Comparison of ENCODE assay signal across 9 mouse cellular contexts in genomic region chr5:34287001-34287837, GRCm38 (mm10). TPM values are rescaled to one million over a fixed set of nuclear protein-coding genes. Genes with fewer than 3 reads are reported as not detected.
DNase-seq lines count a peak whose midpoint lies in the region; ATAC-seq and TF ChIP-seq lines count a peak whose summit lies in the region.
"Had no signal": no experiment of that assay in that cellular context is flagged by ENCODE, and none has a peak within 500 bp of the region (broad histone marks: within the 10 kb centered on the region; RNA-seq: fewer than 3 reads in every experiment).

No protein-coding gene starts in this region.

- no peak for TF ChIP-seq POLR2A in kidney, adult 2 months (IDR thresholded peaks at IDR 0.05; ENCODE audit: low read depth, low read length)

- H3K4me2 ChIP-seq in heart, postnatal 0 days (ENCODE audit: low read depth, low read length): peak overlapping the region; percentile 88

- TF ChIP-seq CTCF in kidney, adult 2 months (conservative IDR thresholded peaks at IDR 0.05; ENCODE audit: insufficient read depth, insufficient read length, low read depth, low read length): no peak
- TF ChIP-seq CTCF in heart, postnatal 0 days (IDR thresholded peaks at IDR 0.05; ENCODE audit: low read depth): no peak

- no peak for TF ChIP-seq EP300 in heart, postnatal 0 days (IDR thresholded peaks at IDR 0.05; ENCODE audit: low read depth)

- peaks cover 4% of the 10 kb centered on the region; the same call in 1 of the 2 replicates for H3K27me3 ChIP-seq in kidney, adult 2 months (replicated peaks; ENCODE audit: control insufficient read depth, insufficient read depth, low read length)
- peaks cover 55% of the 10 kb centered on the region for H3K27me3 ChIP-seq in heart, postnatal 0 days (ENCODE audit: control insufficient read depth, insufficient read depth, low read length)
- H3K27me3 ChIP-seq: Patski had no signal

- H3K27ac ChIP-seq in kidney, adult 2 months (ENCODE audit: insufficient read depth, low read depth, low read length): no peak overlapping the region
- no peak overlapping the region for H3K27ac ChIP-seq in heart, postnatal 0 days (ENCODE audit: low read depth)

- ATAC-seq in heart, postnatal 0 days (ENCODE audit: insufficient read depth, low read depth): no peak
- 0 out of 2 replicates have a peak, but pooled peaks have one; percentile 15 for ATAC-seq in megakaryocyte progenitor cell, adult 5-6 weeks (replicated peaks; ENCODE audit: poor library complexity)

- H3K4me3 ChIP-seq in kidney, adult 2 months (ENCODE audit: insufficient read depth, low read depth, low read length): 0 out of 2 replicates have a peak overlapping the region, but pooled peaks have one; percentile 29
- H3K4me3 ChIP-seq in heart, postnatal 0 days (ENCODE audit: low read depth, low read length): peak overlapping the region; percentile 61

- DNase-seq in kidney, adult 2 months: no peak
- no peak for DNase-seq in kidney, postnatal 36 days
- DNase-seq in ES-CJ7 (ENCODE audit: low read depth, low spot score): peak; percentile 80
- DNase-seq in cerebellum, postnatal 10 days: peak; percentile 65 to 68
- no peak for DNase-seq in heart, postnatal 0 days (ENCODE audit: low spot score)
- DNase-seq in testis, postnatal 14 days (ENCODE audit: low spot score): peak; percentile 36
- DNase-seq in layer of hippocampus, adult 9-10 months (ENCODE audit: low spot score): no peak

- WGBS in kidney, adult 2 months: 1% methylated on average over 54 of the region's 54 CpGs
- 1% methylated on average over 54 of the region's 54 CpGs for WGBS in heart, postnatal 0 days

- no peaks in the 10 kb centered on the region for H3K36me3 ChIP-seq in kidney, adult 2 months (ENCODE audit: control insufficient read depth, insufficient read depth, low read length)
- H3K36me3 ChIP-seq in heart, postnatal 0 days (replicated peaks; ENCODE audit: control insufficient read depth, insufficient read depth, low read length): no peaks in the 10 kb centered on the region

- H3K4me1 ChIP-seq in kidney, adult 2 months (ENCODE audit: control insufficient read depth, insufficient read depth, low read length): peaks cover 5% of the 10 kb centered on the region; the same call in 1 of the 2 replicates
- H3K4me1 ChIP-seq in heart, postnatal 0 days (ENCODE audit: control insufficient read depth, insufficient read depth): no peaks in the 10 kb centered on the region; the same call in 1 of the 2 replicates

- no peak overlapping the region for H3K9ac ChIP-seq in heart, postnatal 0 days (replicated peaks; ENCODE audit: low read depth, low read length)

- H3K9me3 ChIP-seq in heart, postnatal 0 days (replicated peaks; ENCODE audit: control insufficient read depth, low read length): no peaks in the 10 kb centered on the region

RNA-seq across cellular contexts. Expression of gene Zfyve28, which starts 1.0 kb away (rescaled TPM):
- 0.33 and 0.36 TPM in 2 replicates for polyA plus RNA-seq in kidney, adult 2 months (2012; rRNA removed)
- total RNA-seq in heart, postnatal 0 days (2014; rRNA removed; ENCODE audit: low replicate concordance): 0.04 and 0.89 TPM in 2 replicates
- polyA plus RNA-seq in heart, postnatal 0 days (2015; fragmentation: Nextera tagmentation; extraction: Ambion mirVana): 0.16 and 0.19 TPM in 2 replicates
- 0.25 and 0.46 TPM in 2 replicates for total RNA-seq in megakaryocyte progenitor cell, adult 5-6 weeks (2015)
- total RNA-seq in megakaryocyte progenitor cell, adult 5-6 weeks (2017): 0.04 and 0.10 TPM in 2 replicates

RNA-seq across cellular contexts. Expression of gene Cfap99, which starts 1.2 kb away (rescaled TPM):
- 0.05 TPM in 1 of 2 replicates, not detected in the other for polyA plus RNA-seq in kidney, adult 2 months (2012; rRNA removed)
- total RNA-seq in heart, postnatal 0 days (2014; rRNA removed; ENCODE audit: low replicate concordance): not detected in 2 replicates
- polyA plus RNA-seq in heart, postnatal 0 days (2015; fragmentation: Nextera tagmentation; extraction: Ambion mirVana): not detected in 2 replicates
- total RNA-seq in megakaryocyte progenitor cell, adult 5-6 weeks (2015): not detected in 2 replicates
- total RNA-seq in megakaryocyte progenitor cell, adult 5-6 weeks (2017): not detected in 2 replicates
- polyA plus RNA-seq: Patski had no signal

RNA-seq across cellular contexts. Expression of gene Rnf4, which starts 48.9 kb away (rescaled TPM):
- polyA plus RNA-seq in kidney, adult 2 months (2012; rRNA removed): 47.5 and 49.9 TPM in 2 replicates
- 82.5 and 85.8 TPM in 2 replicates for total RNA-seq in heart, postnatal 0 days (2014; rRNA removed; ENCODE audit: low replicate concordance)
- polyA plus RNA-seq in heart, postnatal 0 days (2015; fragmentation: Nextera tagmentation; extraction: Ambion mirVana): 55.3 and 61.1 TPM in 2 replicates
- 143 and 145 TPM in 2 replicates for total RNA-seq in megakaryocyte progenitor cell, adult 5-6 weeks (2015)
- total RNA-seq in megakaryocyte progenitor cell, adult 5-6 weeks (2017): 107 and 120 TPM in 2 replicates

Comparison
In these comparisons a context has a peak if more than half of its experiments do, and no peak if none do; other contexts are left out.
1. DNase-seq: peak in ES-CJ7 (single experiment), cerebellum, postnatal 10 days (2 of 2) and testis, postnatal 14 days (single experiment); none in kidney, adult 2 months (single experiment), kidney, postnatal 36 days (0 of 2), heart, postnatal 0 days (single experiment) and layer of hippocampus, adult 9-10 months (single experiment).